Mouse (Mus musculus) lung, postnatal 4 days (tissue): ENCODE results near the gene Apoc4.
A peak's percentile ranks its signal among the peaks of the same experiment; 100 is the strongest.

ENCODE experiments used
- DNase-seq, 2 experiments: peaks; one replicate each; pipeline ENCODE4 v3.0.0; 2021

Gene Apoc4

GRCm38 (mm10) chr7:19676662-19677061 lies 4.6 kb downstream of the Apoc4 start:
- no peak for DNase-seq

- DNase-seq, result no peak
Measured at GRCm38 (mm10) chr7:19675824-19676223, 5.5 kb downstream of the Apoc4 start.

GRCm38 (mm10) chr7:19673083-19673699 lies 8.1 kb downstream of the Apoc4 start:
- DNase-seq, result no peak

- DNase-seq, result no peak
Measured at GRCm38 (mm10) chr7:19671511-19671910, 9.8 kb downstream of the Apoc4 start.

GRCm38 (mm10) chr7:19668947-19669721 lies 12.1 kb downstream of the Apoc4 start:
- peak; percentile 89 to 94 for DNase-seq

GRCm38 (mm10) chr7:19667434-19667833 lies 13.8 kb downstream of the Apoc4 start:
- no peak for DNase-seq

- no peak for DNase-seq
Measured at GRCm38 (mm10) chr7:19666750-19667149, 14.5 kb downstream of the Apoc4 start.

- peak; percentile 97 to 98 for DNase-seq
Measured at GRCm38 (mm10) chr7:19664955-19665841, 16.1 kb downstream of the Apoc4 start, which contains the start of gene Clptm1. Gene Clptm1 (minus strand): TSS chr7:19665033.

GRCm38 (mm10) chr7:19664455-19664954 lies 16.8 kb downstream of the Apoc4 start:
- no peak for DNase-seq

- DNase-seq, result no peak
Measured at GRCm38 (mm10) chr7:19663940-19664339, 17.3 kb downstream of the Apoc4 start.

GRCm38 (mm10) chr7:19652614-19653013 lies 28.7 kb downstream of the Apoc4 start:
- no peak for DNase-seq

- no peak for DNase-seq
Measured at GRCm38 (mm10) chr7:19651063-19651786, 30.1 kb downstream of the Apoc4 start.

- DNase-seq, result no peak
Measured at GRCm38 (mm10) chr7:19641223-19641622, 40.1 kb downstream of the Apoc4 start.

- DNase-seq, result no peak
Measured at GRCm38 (mm10) chr7:19635074-19635827, 46.0 kb downstream of the Apoc4 start.

- no peak for DNase-seq
Measured at GRCm38 (mm10) chr7:19634591-19634990, 46.7 kb downstream of the Apoc4 start.

- no peak for DNase-seq
Measured at GRCm38 (mm10) chr7:19633855-19634254, 47.4 kb downstream of the Apoc4 start.

GRCm38 (mm10) chr7:19633197-19633596 lies 48.1 kb downstream of the Apoc4 start:
- DNase-seq, result no peak

GRCm38 (mm10) chr7:19632720-19633119 lies 48.6 kb downstream of the Apoc4 start:
- no peak for DNase-seq

GRCm38 (mm10) chr7:19632275-19632674 lies 49.0 kb downstream of the Apoc4 start:
- DNase-seq, result no peak

- DNase-seq, result peak; percentile 94
Measured at GRCm38 (mm10) chr7:19629361-19629734, 51.9 kb downstream of the Apoc4 start, which contains the start of gene Relb. Gene Relb (minus strand): TSS chr7:19629438.

- DNase-seq, result peak; percentile 98
Measured at GRCm38 (mm10) chr7:19628536-19629360, 52.5 kb downstream of the Apoc4 start.
